Mouse (Mus musculus) MEL (cell line): ENCODE data around the gene Hps4. TPM values are rescaled to one million over a fixed set of nuclear protein-coding genes. Genes with fewer than 3 reads are reported as not detected.

Source experiments
- DNase-seq: peaks from one replicate; pipeline ENCODE4 v3.0.0; 2011; ENCODE audit warnings: low read depth, low spot score
- H3K27ac ChIP-seq: 2 replicates; pipeline ENCODE4 v1.5.1; 2012; ENCODE audit warnings: low read depth, mild to moderate bottlenecking, control low read depth, low read length, moderate library complexity; ENCODE audit not compliant: control insufficient read depth
- H3K27me3 ChIP-seq, 2 experiments: fragments of 150-350 bp in 1 of 2; sonication (generic) in 1 of 2; 2 replicates each; pipeline ENCODE4 v1.6.1; 2012; ENCODE audit warnings: low read length in 2 of 2, mild to moderate bottlenecking in 2 of 2, improper control_type of control experiment in 1 of 2, moderate library complexity in 1 of 2; ENCODE audit not compliant: insufficient read depth in 2 of 2, control insufficient read depth in 1 of 2
- H3K36me3 ChIP-seq, 2 experiments: 2 replicates each; pipeline ENCODE4 v1.6.1; 2012 to 2014; ENCODE audit warnings: low read length in 2 of 2, improper control_type of control experiment in 1 of 2, inconsistent platforms in 1 of 2, mild to moderate bottlenecking in 1 of 2; ENCODE audit not compliant: insufficient read depth in 2 of 2, control insufficient read depth in 1 of 2
- H3K4me1 ChIP-seq, 2 experiments: fragments of 150-350 bp in 1 of 2; sonication (generic) in 1 of 2; 2 replicates each; pipeline ENCODE4 v1.6.1; 2012; ENCODE audit warnings: low read length in 2 of 2, improper control_type of control experiment in 1 of 2, mild to moderate bottlenecking in 1 of 2; ENCODE audit not compliant: insufficient read depth in 2 of 2, control insufficient read depth in 1 of 2
- H3K4me3 ChIP-seq, 2 experiments: fragments of 150-350 bp in 1 of 2; sonication (generic) in 1 of 2; 2 replicates each; pipeline ENCODE4 v1.5.1; 2012; ENCODE audit warnings: low read depth in 2 of 2, low read length in 2 of 2, mild to moderate bottlenecking in 2 of 2, moderate library complexity in 2 of 2, control low read depth in 1 of 2, improper control_type of control experiment in 1 of 2; ENCODE audit not compliant: control insufficient read depth in 1 of 2, insufficient read depth in 1 of 2
- H3K79me2 ChIP-seq: 2 replicates; pipeline ENCODE4 v1.6.1; 2012; ENCODE audit warnings: mild to moderate bottlenecking, low read length, moderate library complexity; ENCODE audit not compliant: control insufficient read depth, poor library complexity, insufficient read depth
- H3K9ac ChIP-seq: 2 replicates; pipeline ENCODE4 v1.6.1; 2012; ENCODE audit warnings: low read depth, mild to moderate bottlenecking, control low read depth, low read length, moderate library complexity; ENCODE audit not compliant: control insufficient read depth, poor library complexity, severe bottlenecking
- H3K9me3 ChIP-seq: fragments of 150-350 bp; sonication (generic); replicated peaks from 2 replicates; pipeline ENCODE4 v1.6.1; 2012; ENCODE audit warnings: mild to moderate bottlenecking, low read length, improper control_type of control experiment, moderate library complexity; ENCODE audit not compliant: insufficient read depth
- BHLHE40 ChIP-seq: IDR thresholded peaks from 2 replicates; pipeline ENCODE4 v1.6.1; 2012; ENCODE audit warnings: low read depth, mild to moderate bottlenecking, inconsistent platforms, low read length, improper control_type of control experiment, borderline replicate concordance
- CHD1 ChIP-seq: IDR thresholded peaks from 2 replicates; pipeline ENCODE4 v1.6.1; 2012; ENCODE audit warnings: low read depth, mild to moderate bottlenecking, inconsistent platforms, low read length, improper control_type of control experiment
- CTCF ChIP-seq, 3 experiments: IDR thresholded peaks in 2 of 3; conservative IDR thresholded peaks in 1 of 3; 2 replicates each; pipeline ENCODE4 v1.5.1; 2011 to 2012; ENCODE audit warnings: low read length in 3 of 3, low read depth in 2 of 3, mild to moderate bottlenecking in 2 of 3, improper control_type of control experiment in 1 of 3, inconsistent platforms in 1 of 3, mixed read lengths in 1 of 3, moderate library complexity in 1 of 3; ENCODE audit not compliant: control insufficient read depth in 1 of 3, insufficient read depth in 1 of 3, poor library complexity in 1 of 3, severe bottlenecking in 1 of 3
- E2F4 ChIP-seq: IDR thresholded peaks from 2 replicates; pipeline ENCODE4 v1.6.1; 2011; ENCODE audit warnings: low read depth, low read length, improper control_type of control experiment, borderline replicate concordance
- ELF1 ChIP-seq: IDR thresholded peaks from 2 replicates; pipeline ENCODE4 v1.6.1; 2014; ENCODE audit warnings: low read depth, mild to moderate bottlenecking, inconsistent platforms, low read length, improper control_type of control experiment, moderate library complexity
- GABPA ChIP-seq: IDR thresholded peaks from 2 replicates; pipeline ENCODE4 v1.6.1; 2012; ENCODE audit warnings: low read depth, mild to moderate bottlenecking, inconsistent platforms, low read length, improper control_type of control experiment, moderate library complexity
- GATA1 ChIP-seq: IDR thresholded peaks from 2 replicates; pipeline ENCODE4 v1.6.1; 2011; ENCODE audit warnings: low read depth, low read length, improper control_type of control experiment
- HCFC1 ChIP-seq: IDR thresholded peaks from 2 replicates; pipeline ENCODE4 v1.6.1; 2012; ENCODE audit warnings: low read depth, mild to moderate bottlenecking, inconsistent platforms, low read length, improper control_type of control experiment, moderate library complexity
- KAT2A ChIP-seq: conservative IDR thresholded peaks from 2 replicates; pipeline ENCODE4 v1.6.1; 2012; ENCODE audit warnings: low read depth, low read length, improper control_type of control experiment, inconsistent platforms
- MAFK ChIP-seq: IDR thresholded peaks from 2 replicates; pipeline ENCODE4 v1.6.1; 2011; ENCODE audit warnings: low read depth, mild to moderate bottlenecking, low read length, improper control_type of control experiment, borderline replicate concordance
- MEF2A ChIP-seq: IDR thresholded peaks from 2 replicates; pipeline ENCODE4 v1.6.1; 2014; ENCODE audit warnings: low read depth, mild to moderate bottlenecking, inconsistent platforms, low read length, improper control_type of control experiment; ENCODE audit not compliant: poor library complexity, insufficient replicate concordance, severe bottlenecking; ENCODE audit errors: extremely low read depth
- MXI1 ChIP-seq: IDR thresholded peaks from 2 replicates; pipeline ENCODE4 v1.6.1; 2011; ENCODE audit warnings: mild to moderate bottlenecking, low read depth, low read length, improper control_type of control experiment
- MYB ChIP-seq: IDR thresholded peaks from 2 replicates; pipeline ENCODE4 v1.6.1; 2011; ENCODE audit warnings: mild to moderate bottlenecking, low read depth, low read length, improper control_type of control experiment
- MYC ChIP-seq: IDR thresholded peaks from 2 replicates; pipeline ENCODE4 v1.6.1; 2011; ENCODE audit warnings: low read depth, mild to moderate bottlenecking, low read length, improper control_type of control experiment, moderate library complexity
- NELFE ChIP-seq: IDR thresholded peaks from 2 replicates; pipeline ENCODE4 v1.6.1; 2011; ENCODE audit warnings: low read depth, low read length, improper control_type of control experiment
- NRF1 ChIP-seq: IDR thresholded peaks from 2 replicates; pipeline ENCODE4 v1.6.1; 2014; ENCODE audit warnings: low read depth, mild to moderate bottlenecking, inconsistent platforms, low read length, improper control_type of control experiment, moderate library complexity; ENCODE audit not compliant: poor library complexity, insufficient read depth, severe bottlenecking
- POLR2A ChIP-seq, 2 experiments: IDR thresholded peaks; 2 replicates each; pipeline ENCODE4 v1.6.1; 2011 to 2012; ENCODE audit warnings: low read length in 2 of 2, mild to moderate bottlenecking in 2 of 2, control low read depth in 1 of 2, improper control_type of control experiment in 1 of 2, low read depth in 1 of 2, moderate library complexity in 1 of 2; ENCODE audit not compliant: control insufficient read depth in 1 of 2, insufficient read depth in 1 of 2, poor library complexity in 1 of 2
- POLR2AphosphoS2 ChIP-seq: IDR thresholded peaks from 2 replicates; pipeline ENCODE4 v1.6.1; 2011; ENCODE audit warnings: low read length, improper control_type of control experiment
- RAD21 ChIP-seq: IDR thresholded peaks from 2 replicates; pipeline ENCODE4 v1.6.1; 2011; ENCODE audit warnings: mild to moderate bottlenecking, low read depth, low read length, improper control_type of control experiment
- SIN3A ChIP-seq: IDR thresholded peaks from 2 replicates; pipeline ENCODE4 v1.6.1; 2012; ENCODE audit warnings: low read length, improper control_type of control experiment, inconsistent platforms
- TCF12 ChIP-seq: IDR thresholded peaks from 2 replicates; pipeline ENCODE4 v1.6.1; 2014; ENCODE audit warnings: low read depth, mild to moderate bottlenecking, inconsistent platforms, low read length, improper control_type of control experiment, moderate library complexity
- USF1 ChIP-seq: IDR thresholded peaks from 2 replicates; pipeline ENCODE4 v1.6.1; 2014; ENCODE audit warnings: low read depth, mild to moderate bottlenecking, inconsistent platforms, low read length, improper control_type of control experiment, moderate library complexity
- ZC3H11A ChIP-seq: IDR thresholded peaks from 2 replicates; pipeline ENCODE4 v1.6.1; 2012; ENCODE audit warnings: low read depth, mild to moderate bottlenecking, inconsistent platforms, low read length, improper control_type of control experiment
- ZKSCAN1 ChIP-seq: IDR thresholded peaks from 2 replicates; pipeline ENCODE4 v1.6.1; 2012; ENCODE audit warnings: low read depth, mild to moderate bottlenecking, inconsistent platforms, low read length, improper control_type of control experiment, moderate library complexity
- ZMIZ1 ChIP-seq: IDR thresholded peaks from 2 replicates; pipeline ENCODE4 v1.6.1; 2012; ENCODE audit warnings: low read depth, mild to moderate bottlenecking, inconsistent platforms, low read length, improper control_type of control experiment, moderate library complexity
- ZNF384 ChIP-seq: IDR thresholded peaks from 2 replicates; pipeline ENCODE4 v1.6.1; 2012; ENCODE audit warnings: low read depth, mild to moderate bottlenecking, inconsistent platforms, low read length, improper control_type of control experiment
- polyA plus RNA-seq, 2 experiments: library from polyadenylated mRNA; stranded (reverse) in 1 of 2; unstranded in 1 of 2; fragments of >175 nt in 1 of 2; fragments of >200 nt in 1 of 2; gene quantifications; 2 replicates each; pipeline versions ENCODE4 v1.2.1 to v1.2.4; 2012; ENCODE audit warnings: low replicate concordance in 2 of 2, low read depth in 1 of 2; ENCODE audit not compliant: insufficient read length in 2 of 2, insufficient read depth in 1 of 2, missing spikeins in 1 of 2
- total RNA-seq: library from RNA; depleted of rRNA; stranded (reverse); fragments of 300-350 nt; gene quantifications from 2 replicates; pipeline ENCODE4 v1.2.3, GENCODE M21; 2012

The Hps4 gene
- total and polyA plus RNA-seq, 3 experiments = 37.1 to 41.7 TPM; not detected in 1

DNA sequence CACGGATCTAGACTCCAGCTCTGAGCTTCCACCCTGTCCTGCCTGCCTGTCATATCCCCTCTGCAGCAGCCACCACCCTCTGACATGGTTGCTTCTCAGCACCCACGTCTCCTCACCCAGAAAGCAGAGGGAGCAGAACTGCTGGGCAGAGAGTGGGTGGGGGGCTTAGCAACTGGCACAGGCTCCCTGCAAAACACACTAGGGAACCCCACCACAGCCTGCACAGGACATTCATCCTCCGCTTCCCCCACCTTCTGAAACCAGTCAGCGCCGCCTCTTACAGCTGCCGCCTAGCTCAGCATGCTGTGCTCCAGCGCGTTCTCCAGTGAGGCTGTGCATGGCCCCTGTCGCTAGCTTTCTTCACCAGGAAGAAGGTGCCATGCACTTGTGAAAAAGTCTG, 46.5 kb downstream of the Hps4 start:
- no peak overlapping the region for H3K4me3 ChIP-seq
- H3K27ac ChIP-seq = no peak overlapping the region
- H3K9me3 ChIP-seq = no peaks in the 10 kb centered on the region
- no peaks in the 10 kb centered on the region for H3K4me1 ChIP-seq
- no peaks in the 10 kb centered on the region for H3K36me3 ChIP-seq
- no peak for TF ChIP-seq CTCF (IDR thresholded peaks at IDR 0.05 in 2 of 3, conservative IDR thresholded peaks at IDR 0.05 in 1 of 3; ENCODE audit: control insufficient read depth in 1 of 3, insufficient read depth in 1 of 3, low read depth in 2 of 3, low read length in 3 of 3, poor library complexity in 1 of 3, severe bottlenecking in 1 of 3)
- no peak for TF ChIP-seq KAT2A
- TF ChIP-seq GATA1 = no peak
- TF ChIP-seq NELFE = no peak
- TF ChIP-seq TCF12 = no peak
- TF ChIP-seq MYC = no peak
- TF ChIP-seq GABPA = no peak
- no peak for TF ChIP-seq ELF1
- no peak for TF ChIP-seq CHD1
- TF ChIP-seq MAFK = no peak
- TF ChIP-seq POLR2A (IDR thresholded peaks at IDR 0.05; ENCODE audit: control insufficient read depth in 1 of 2, insufficient read depth in 1 of 2, low read depth in 1 of 2, low read length in 2 of 2, poor library complexity in 1 of 2) = no peak
- TF ChIP-seq SIN3A = no peak
- no peak for TF ChIP-seq NRF1
- no peak for TF ChIP-seq BHLHE40
- TF ChIP-seq POLR2AphosphoS2 = no peak
- no peak for TF ChIP-seq HCFC1
- TF ChIP-seq MXI1 = no peak
- no peak for TF ChIP-seq ZC3H11A
- TF ChIP-seq RAD21 = no peak
- TF ChIP-seq, all 39 proteins: peak for 0
- DNase-seq = no peak
- H3K9ac ChIP-seq = no peak overlapping the region
- no peaks in the 10 kb centered on the region for H3K27me3 ChIP-seq
- no peaks in the 10 kb centered on the region for H3K79me2 ChIP-seq

DNA sequence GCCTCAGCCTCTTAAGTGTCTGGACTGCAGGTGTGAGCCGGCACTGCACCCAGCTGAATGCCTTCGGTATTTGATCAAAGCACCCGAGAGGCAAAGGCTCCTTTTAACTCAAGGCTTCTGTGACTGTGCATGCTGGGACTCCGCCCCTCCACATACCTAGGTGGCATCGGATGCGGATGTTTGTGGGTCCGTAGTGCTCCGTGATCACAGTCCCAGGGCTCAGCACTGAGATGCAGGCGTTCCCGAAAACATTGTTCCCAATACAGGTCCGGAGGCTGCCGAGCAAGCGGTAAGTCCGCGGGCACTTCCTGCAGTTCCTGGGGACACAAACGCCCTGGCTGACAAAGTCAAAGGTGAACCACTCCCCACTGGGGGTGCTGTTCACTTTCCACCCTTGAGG, 48.1 kb downstream of the Hps4 start:
- Histone ChIP-seq H3K27ac (no peak overlapping the region), H3K36me3 (no peaks in the 10 kb centered on the region), H3K9ac (no peak overlapping the region), H3K79me2 (no peaks in the 10 kb centered on the region), H3K4me3 (no peak overlapping the region), H3K9me3 (no peaks in the 10 kb centered on the region), H3K27me3 (no peaks in the 10 kb centered on the region), H3K4me1 (no peaks in the 10 kb centered on the region)
- no peak for TF ChIP-seq CHD1
- no peak for TF ChIP-seq POLR2AphosphoS2
- TF ChIP-seq ZNF384 = no peak
- TF ChIP-seq ZMIZ1 = no peak
- no peak for TF ChIP-seq ZKSCAN1
- no peak for TF ChIP-seq POLR2A (IDR thresholded peaks at IDR 0.05; ENCODE audit: control insufficient read depth in 1 of 2, insufficient read depth in 1 of 2, low read depth in 1 of 2, low read length in 2 of 2, poor library complexity in 1 of 2)
- TF ChIP-seq E2F4 = no peak
- no peak for TF ChIP-seq ELF1
- TF ChIP-seq MAFK = no peak
- TF ChIP-seq USF1 = no peak
- no peak for TF ChIP-seq KAT2A
- TF ChIP-seq MYB = no peak
- TF ChIP-seq MEF2A = no peak
- TF ChIP-seq MYC = no peak
- DNase-seq = no peak
